Mouse (Mus musculus) kidney, embryonic 16.5 days (tissue): ENCODE measurements at regions not wholly inside any gene's neighbourhood (a gene's known extent, or its start where the extent isn't known, plus 50 kb on each side); places are given as distances from the start of the nearest gene placed in this dataset.

Experiments
- ATAC-seq: fragments of 200-750 bp; cut with Nextera tagmentation; 2 replicates; pipeline ENCODE4 v1.8.0; 2017; ENCODE audit warnings: moderate TSS enrichment; ENCODE audit not compliant: low FRiP score, low TSS enrichment
- H3K27ac ChIP-seq: fragments of 300-500 bp; sonication (generic); 2 replicates; pipeline ENCODE4 v1.5.1; 2014; ENCODE audit warnings: low read length
- H3K27me3 ChIP-seq: fragments of 300-500 bp; sonication (generic); 2 replicates; pipeline ENCODE4 v1.6.1; 2014; ENCODE audit warnings: low read length, control low read depth, mixed read lengths; ENCODE audit not compliant: insufficient read depth
- H3K36me3 ChIP-seq: fragments of 300-500 bp; sonication (generic); 2 replicates; pipeline ENCODE4 v1.6.1; 2014; ENCODE audit warnings: low read length, control low read depth, mixed read lengths; ENCODE audit not compliant: insufficient read depth
- H3K4me1 ChIP-seq: fragments of 300-500 bp; sonication (generic); 2 replicates; pipeline ENCODE4 v1.6.1; 2014; ENCODE audit warnings: low read length, control low read depth, mixed read lengths; ENCODE audit not compliant: insufficient read depth
- H3K4me2 ChIP-seq: fragments of 300-500 bp; sonication (generic); replicated peaks from 2 replicates; pipeline ENCODE4 v1.6.1; 2014; ENCODE audit warnings: low read depth, low read length
- H3K4me3 ChIP-seq: fragments of 300-500 bp; sonication (generic); 2 replicates; pipeline ENCODE4 v1.5.1; 2014; ENCODE audit warnings: mild to moderate bottlenecking, low read length
- H3K9ac ChIP-seq: fragments of 300-500 bp; sonication (generic); replicated peaks from 2 replicates; pipeline ENCODE4 v1.6.1; 2014; ENCODE audit warnings: low read length
- H3K9me3 ChIP-seq: fragments of 300-500 bp; sonication (generic); 2 replicates; pipeline ENCODE4 v1.6.1; 2016; ENCODE audit warnings: low read length, control low read depth
- WGBS: fragments of 180-500 bp; shearing (Covaris S2); extraction: QIAGEN DNeasy Blood & Tissue Kit; methylation state at CpG from one replicate; pipeline ENCODE4 v1.1.7; 2014; 5-methylcytosine and 5-hydroxymethylcytosine counted together

GRCm38 (mm10) chr16:51751878-51752277 lies 279.1 kb upstream of the Cblb start:
- ATAC-seq = no peak
- Histone ChIP-seq H3K9ac (no peak overlapping the region), H3K27ac (no peak overlapping the region), H3K27me3 (no peaks in the 10 kb centered on the region), H3K4me2 (no peak overlapping the region), H3K9me3 (no peaks in the 10 kb centered on the region), H3K36me3 (no peaks in the 10 kb centered on the region), H3K4me3 (no peak overlapping the region), H3K4me1 (no peaks in the 10 kb centered on the region)
- WGBS = 64% methylated on average over 7 of the region's 7 CpGs

DNA sequence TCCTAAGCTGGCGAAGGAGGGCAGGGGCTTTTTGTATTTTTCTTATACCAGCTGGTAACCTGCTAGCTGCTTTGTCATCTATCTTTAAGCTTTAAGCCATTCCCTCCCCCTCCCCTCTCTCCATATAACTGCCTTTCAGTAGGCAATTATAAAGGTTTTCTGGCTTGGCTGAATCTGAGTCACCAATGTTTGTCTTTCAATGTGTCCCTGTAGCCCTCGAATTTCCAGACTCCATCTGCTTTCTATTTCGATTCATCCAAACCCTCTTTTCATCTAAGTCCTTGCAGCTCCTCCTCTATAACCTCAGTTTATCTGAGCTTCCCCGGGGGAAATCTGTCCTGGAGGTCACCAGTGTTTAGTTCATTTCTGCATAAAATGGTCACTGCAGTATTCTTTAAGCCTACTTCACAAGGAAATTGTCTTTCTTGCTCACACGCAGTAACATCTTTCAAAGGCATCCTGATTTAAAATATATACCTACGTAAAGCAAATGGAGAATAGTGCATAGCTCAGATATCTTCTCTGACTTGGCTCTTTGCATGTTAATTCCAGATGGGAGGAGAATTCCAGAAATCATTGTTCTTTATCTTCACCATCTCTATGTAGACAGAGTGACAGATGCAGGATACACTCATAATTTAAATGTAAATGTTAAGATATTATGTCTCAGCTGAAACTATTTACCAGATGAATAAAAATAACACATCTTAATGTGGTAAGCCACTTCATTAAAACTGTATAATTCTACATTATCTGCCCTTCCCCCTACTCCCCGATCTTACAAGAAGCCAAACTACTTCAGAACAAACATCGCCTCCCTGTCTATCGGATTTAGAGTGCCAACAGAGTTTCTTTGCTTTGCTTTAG lies 272.4 kb upstream of the Cblb start:
- 64% methylated on average over 9 of the region's 9 CpGs for WGBS
- H3K4me1 ChIP-seq = no peaks in the 10 kb centered on the region
- no peak overlapping the region for H3K4me2 ChIP-seq
- H3K27me3 ChIP-seq = no peaks in the 10 kb centered on the region
- ATAC-seq = no peak
- no peaks in the 10 kb centered on the region for H3K9me3 ChIP-seq
- H3K27ac ChIP-seq = no peak overlapping the region
- H3K36me3 ChIP-seq = no peaks in the 10 kb centered on the region
- no peak overlapping the region for H3K9ac ChIP-seq
- H3K4me3 ChIP-seq = no peak overlapping the region

DNA sequence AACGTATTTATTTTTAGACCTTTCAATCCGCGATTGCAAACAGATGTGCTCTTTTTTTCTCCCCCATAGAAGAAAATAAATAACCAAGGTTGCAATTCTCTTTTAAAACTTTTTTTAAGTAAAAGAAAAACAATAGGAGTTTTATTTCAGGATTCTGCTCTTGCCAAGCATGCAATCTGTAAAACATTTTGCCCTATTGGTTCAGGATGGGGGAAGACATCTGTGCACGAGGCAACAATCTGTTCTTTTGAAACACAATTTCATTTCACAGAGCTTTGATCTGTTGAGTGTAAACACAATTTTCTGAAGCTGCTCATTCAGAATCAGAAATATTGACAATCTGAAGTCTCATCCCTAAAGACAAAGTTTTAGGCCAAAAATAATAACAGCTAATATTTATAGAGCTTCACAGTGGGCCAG lies 271.8 kb upstream of the Cblb start:
- no peak overlapping the region for H3K4me3 ChIP-seq
- WGBS = 52% methylated on average over 4 of the region's 4 CpGs
- no peak for ATAC-seq
- H3K9me3 ChIP-seq = no peaks in the 10 kb centered on the region
- no peaks in the 10 kb centered on the region for H3K27me3 ChIP-seq
- H3K4me1 ChIP-seq = no peaks in the 10 kb centered on the region
- no peak overlapping the region for H3K9ac ChIP-seq
- H3K4me2 ChIP-seq = no peak overlapping the region
- no peak overlapping the region for H3K27ac ChIP-seq
- no peaks in the 10 kb centered on the region for H3K36me3 ChIP-seq

DNA sequence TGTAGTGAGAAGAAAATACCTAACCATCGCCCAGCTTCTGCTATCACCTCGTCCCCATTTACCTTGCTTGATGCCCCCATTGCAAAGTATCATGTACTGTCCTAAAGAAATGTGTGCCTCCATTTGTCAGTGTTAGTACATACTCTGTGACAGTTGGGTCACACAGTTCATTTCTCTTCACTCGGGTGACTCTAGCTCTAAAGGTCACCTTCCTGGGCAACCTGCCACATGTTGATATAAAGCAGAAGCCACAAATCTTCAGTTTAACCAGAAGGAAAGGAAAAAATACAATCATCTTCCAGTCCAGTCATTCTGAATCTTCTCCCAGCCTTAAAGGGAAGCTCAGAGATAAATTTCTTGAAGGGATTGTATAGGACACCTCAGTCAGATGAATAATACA lies 263.5 kb upstream of the Cblb start:
- Histone ChIP-seq H3K27me3 (no peaks in the 10 kb centered on the region), H3K36me3 (no peaks in the 10 kb centered on the region), H3K4me3 (no peak overlapping the region), H3K9me3 (no peaks in the 10 kb centered on the region), H3K9ac (no peak overlapping the region), H3K4me2 (no peak overlapping the region), H3K27ac (no peak overlapping the region), H3K4me1 (no peaks in the 10 kb centered on the region)
- 53% methylated on average over 3 of the region's 3 CpGs for WGBS
- no peak for ATAC-seq

DNA sequence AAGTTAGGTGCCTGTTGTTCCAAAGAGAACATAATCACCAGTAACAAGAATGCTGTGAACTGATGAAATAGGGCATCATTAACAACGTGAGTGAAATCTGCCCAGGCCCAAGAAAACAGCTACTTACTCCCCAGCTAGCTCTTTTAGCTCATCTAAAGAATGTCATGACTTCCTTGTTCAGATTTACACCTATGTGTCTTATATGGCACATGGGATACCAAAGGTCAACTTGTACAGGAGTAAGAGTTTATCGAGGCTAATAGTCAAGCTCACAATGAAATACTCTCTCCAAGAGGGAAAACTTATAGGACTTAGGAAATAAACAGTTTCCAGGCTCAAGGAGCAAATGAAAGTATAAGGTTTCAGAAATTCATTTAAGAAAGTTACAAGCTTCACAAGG lies 252.1 kb upstream of the Cblb start:
- no peak overlapping the region for H3K9ac ChIP-seq
- no peaks in the 10 kb centered on the region for H3K4me1 ChIP-seq
- 64% methylated on average over 2 of the region's 2 CpGs for WGBS
- ATAC-seq = no peak
- no peak overlapping the region for H3K4me3 ChIP-seq
- no peaks in the 10 kb centered on the region for H3K9me3 ChIP-seq
- no peaks in the 10 kb centered on the region for H3K27me3 ChIP-seq
- H3K27ac ChIP-seq = no peak overlapping the region
- H3K4me2 ChIP-seq = no peak overlapping the region
- no peaks in the 10 kb centered on the region for H3K36me3 ChIP-seq

DNA sequence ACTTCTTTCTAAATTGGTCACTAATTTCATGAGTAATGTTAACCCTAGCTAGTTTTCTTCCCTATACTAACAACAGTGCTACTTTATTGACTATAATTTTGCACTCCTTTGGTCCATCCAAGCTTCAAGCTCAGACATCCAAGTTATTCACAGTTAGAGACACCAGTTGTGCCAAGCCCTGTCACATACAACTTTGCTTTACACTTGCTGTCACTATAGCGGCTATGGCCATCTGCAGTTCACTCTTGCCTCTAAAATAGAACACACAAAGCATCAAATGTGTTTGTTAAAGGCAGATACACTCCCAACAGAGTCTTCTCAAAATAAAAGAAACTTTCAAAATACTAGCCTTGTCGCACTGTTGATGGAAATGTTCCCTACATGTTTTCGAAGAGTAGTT lies 236.0 kb upstream of the Cblb start:
- Histone ChIP-seq H3K36me3 (no peaks in the 10 kb centered on the region), H3K4me2 (no peak overlapping the region), H3K9ac (no peak overlapping the region), H3K4me3 (no peak overlapping the region), H3K27me3 (no peaks in the 10 kb centered on the region), H3K27ac (no peak overlapping the region), H3K9me3 (no peaks in the 10 kb centered on the region), H3K4me1 (no peaks in the 10 kb centered on the region)
- no peak for ATAC-seq
- 89% methylated on average over 3 of the region's 3 CpGs for WGBS

DNA sequence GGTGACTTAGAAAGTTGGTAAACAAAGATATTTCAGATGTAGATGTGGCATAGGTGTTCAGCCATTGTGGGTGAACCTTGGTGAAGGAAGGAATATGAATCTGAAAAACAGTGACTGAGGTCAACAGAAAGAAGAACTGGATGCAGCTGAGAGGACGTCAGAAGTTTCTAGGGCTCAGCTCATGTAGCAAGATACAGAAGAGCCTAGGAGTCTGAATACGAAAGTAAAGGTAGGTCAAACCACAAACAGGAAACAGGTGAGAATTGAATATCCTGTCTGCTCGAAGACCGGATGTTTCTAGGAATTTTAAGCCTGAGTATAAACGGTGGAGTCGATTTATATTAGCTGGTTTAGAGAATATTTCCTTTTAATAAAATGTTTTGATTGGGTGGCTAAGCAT lies 223.7 kb upstream of the Cblb start:
- 80% methylated on average over 6 of the region's 6 CpGs for WGBS

DNA sequence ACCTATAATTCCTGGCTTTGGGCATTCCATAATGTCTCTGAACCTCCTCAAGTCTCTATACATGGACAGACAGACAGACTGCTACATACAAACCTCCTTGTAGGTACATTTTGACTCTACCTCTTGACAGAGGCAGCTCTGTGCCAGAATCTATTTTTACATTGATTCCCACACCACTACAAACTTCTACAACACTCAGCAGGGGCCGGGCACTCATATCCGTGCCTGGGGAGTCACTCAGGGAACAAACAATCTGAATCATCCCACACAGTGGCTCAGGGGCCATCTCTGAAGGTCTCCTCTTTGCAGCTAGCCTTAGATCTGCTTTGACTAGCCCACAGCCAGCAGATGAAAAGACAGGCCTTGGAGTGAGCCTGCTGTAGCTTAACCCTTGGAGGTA lies 221.9 kb upstream of the Cblb start:
- whole genome bisulfite sequencing = 89% methylated on average over 2 of the region's 2 CpGs
- no peak for ATAC-seq
- no peaks in the 10 kb centered on the region for H3K4me1 ChIP-seq
- H3K36me3 ChIP-seq = no peaks in the 10 kb centered on the region
- no peak overlapping the region for H3K4me2 ChIP-seq
- no peak overlapping the region for H3K4me3 ChIP-seq
- no peaks in the 10 kb centered on the region for H3K27me3 ChIP-seq
- no peaks in the 10 kb centered on the region for H3K9me3 ChIP-seq
- no peak overlapping the region for H3K9ac ChIP-seq
- no peak overlapping the region for H3K27ac ChIP-seq

More for the DNA sequence above, 223.7 kb upstream of the Cblb start:
- Histone ChIP-seq H3K27ac (no peak overlapping the region), H3K9ac (no peak overlapping the region), H3K4me2 (no peak overlapping the region), H3K9me3 (no peaks in the 10 kb centered on the region), H3K36me3 (no peaks in the 10 kb centered on the region), H3K27me3 (no peaks in the 10 kb centered on the region), H3K4me1 (no peaks in the 10 kb centered on the region), H3K4me3 (no peak overlapping the region)
- ATAC-seq = no peak

GRCm38 (mm10) chr16:51811073-51811472 lies 220.0 kb upstream of the Cblb start:
- H3K4me3 ChIP-seq = no peak overlapping the region

DNA sequence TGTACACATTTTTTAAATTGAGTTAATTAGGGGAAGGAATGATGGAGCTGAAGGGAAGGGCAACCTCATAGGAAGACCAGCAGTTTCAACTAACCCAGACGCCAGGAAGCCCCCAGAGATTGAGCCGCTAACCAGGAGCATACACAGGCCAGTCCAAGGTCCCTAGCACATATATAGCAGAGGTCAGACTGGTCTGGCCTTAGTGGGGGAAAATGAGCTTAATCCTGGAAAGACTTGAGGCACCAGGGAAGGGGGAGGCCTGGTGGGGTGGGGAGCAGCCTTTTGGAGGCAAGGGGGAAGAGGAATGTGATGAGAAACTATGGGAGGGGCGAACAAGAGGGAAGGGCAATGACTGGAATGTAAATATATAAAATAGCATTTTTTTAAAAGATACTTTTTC lies 188.3 kb upstream of the Cblb start:
- Histone ChIP-seq H3K36me3 (no peaks in the 10 kb centered on the region), H3K4me3 (no peak overlapping the region)
- ATAC-seq = no peak

More at GRCm38 (mm10) chr16:51811073-51811472, 220.0 kb upstream of the Cblb start:
- Histone ChIP-seq H3K36me3 (no peaks in the 10 kb centered on the region), H3K27ac (no peak overlapping the region), H3K9me3 (no peaks in the 10 kb centered on the region), H3K27me3 (no peaks in the 10 kb centered on the region), H3K4me2 (no peak overlapping the region), H3K4me1 (no peaks in the 10 kb centered on the region), H3K9ac (no peak overlapping the region)
- no peak for ATAC-seq
- 87% methylated on average over 1 of the region's 1 CpGs for WGBS

More for the DNA sequence above, 188.3 kb upstream of the Cblb start:
- H3K27me3 ChIP-seq = no peaks in the 10 kb centered on the region
- no peak overlapping the region for H3K9ac ChIP-seq
- H3K27ac ChIP-seq = no peak overlapping the region
- 84% methylated on average over 3 of the region's 3 CpGs for WGBS
- no peaks in the 10 kb centered on the region for H3K4me1 ChIP-seq
- H3K4me2 ChIP-seq = no peak overlapping the region
- no peaks in the 10 kb centered on the region for H3K9me3 ChIP-seq
